Mouse (Mus musculus) MN1 (cell line): ENCODE data around the gene Rps29.

ENCODE experiments used
- DNase-seq: peaks from one replicate; pipeline ENCODE4 v3.0.0-alpha.2; 2016; ENCODE audit warnings: low spot score

Rps29 gene

DNA sequence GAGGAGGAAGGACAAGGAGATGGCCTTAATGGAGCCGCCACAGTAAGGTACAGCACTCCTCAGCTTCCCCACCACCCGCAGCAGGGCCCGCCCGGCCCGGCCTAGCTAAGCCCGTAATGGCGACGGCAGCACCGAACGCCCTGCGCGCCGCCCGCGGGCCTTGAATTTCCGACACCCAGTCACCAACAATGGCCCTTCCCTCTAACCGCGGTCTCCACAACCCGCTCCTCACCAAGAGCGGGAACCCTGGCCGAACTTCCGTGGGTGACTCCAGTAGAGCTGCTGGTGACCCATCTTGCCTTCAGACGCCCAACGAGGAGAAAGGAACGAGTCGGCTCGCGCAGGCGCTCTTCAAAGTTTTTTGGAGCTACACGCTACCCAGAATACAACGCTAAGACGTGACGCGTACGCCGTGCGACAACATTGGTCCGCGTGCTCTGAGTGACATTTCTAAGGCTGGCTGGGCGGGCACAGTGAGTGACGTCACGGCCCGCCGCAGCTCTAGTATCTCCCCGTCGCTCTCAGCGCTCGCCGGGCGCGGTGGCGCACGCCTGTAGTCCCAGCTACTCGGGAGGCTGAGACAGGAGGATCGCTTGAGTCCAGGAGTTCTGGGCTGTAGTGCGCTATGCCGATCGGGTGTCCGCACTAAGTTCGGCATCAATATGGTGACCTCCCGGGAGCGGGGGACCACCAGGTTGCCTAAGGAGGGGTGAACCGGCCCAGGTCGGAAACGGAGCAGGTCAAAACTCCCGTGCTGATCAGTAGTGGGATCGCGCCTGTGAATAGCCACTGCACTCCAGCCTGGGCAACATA, at the start of gene Rps29:
Gene Rps29, minus strand, starts transcription at position 422 of the 813 bp plus-strand sequence.
- DNase-seq = peak; percentile 100

DNA sequence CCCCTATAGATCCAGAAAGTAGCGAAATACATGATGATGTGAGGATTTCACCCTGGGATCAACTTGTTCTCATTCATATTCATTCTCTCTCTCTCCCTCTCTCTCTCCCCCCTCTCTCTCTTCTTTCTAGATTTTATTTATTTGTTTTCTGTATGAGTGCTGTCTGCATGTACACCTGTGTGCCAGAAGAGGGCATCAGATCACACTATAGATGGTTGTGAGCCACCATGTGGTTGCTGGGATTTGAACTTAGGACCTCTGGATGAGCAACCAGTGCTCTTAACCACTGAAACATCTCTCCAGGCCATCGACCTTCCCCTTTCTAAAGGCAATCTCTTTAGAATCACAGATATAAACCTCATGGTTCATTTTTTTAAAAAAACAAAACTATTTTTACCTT, 49.5 kb upstream of the Rps29 start:
- no peak for DNase-seq

DNA sequence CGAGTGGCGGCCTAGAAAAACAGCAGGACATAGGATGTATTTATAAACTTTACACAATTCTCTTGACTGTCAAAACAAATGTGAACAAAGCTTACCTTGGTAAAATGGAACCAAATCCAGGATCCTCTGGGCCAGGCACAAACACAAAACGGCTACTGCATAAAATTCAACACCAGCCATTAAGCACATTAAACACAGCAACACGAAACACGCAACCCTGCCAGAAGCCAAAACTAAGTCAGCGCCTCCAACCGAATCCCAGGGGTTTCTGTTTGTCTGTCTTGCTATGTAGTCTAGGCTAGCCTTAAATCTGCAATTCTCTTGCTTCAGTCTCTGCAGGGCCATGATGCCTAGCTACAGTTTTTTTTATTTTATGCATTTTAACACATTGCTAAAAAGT, 48.9 kb upstream of the Rps29 start:
- DNase-seq = no peak

DNA sequence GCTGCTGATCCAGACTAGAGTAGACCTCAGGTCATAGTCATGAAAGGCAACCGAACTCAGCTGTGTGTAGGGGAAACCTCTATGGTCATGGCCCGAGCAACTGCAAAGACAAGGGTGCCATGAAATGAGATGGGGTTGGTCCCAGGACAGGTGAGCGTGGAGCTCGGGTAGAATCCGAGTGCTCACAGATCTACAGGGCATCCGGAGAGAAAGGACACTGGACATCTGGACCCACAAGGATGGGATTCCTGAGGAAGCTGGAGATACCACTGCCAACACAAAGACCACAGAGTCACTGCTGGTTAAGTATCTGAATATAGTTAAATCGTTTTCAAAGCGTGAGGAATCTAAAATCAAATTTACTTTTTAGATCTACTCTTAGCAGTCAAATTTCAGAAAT, 48.4 kb upstream of the Rps29 start:
- no peak for DNase-seq

DNA sequence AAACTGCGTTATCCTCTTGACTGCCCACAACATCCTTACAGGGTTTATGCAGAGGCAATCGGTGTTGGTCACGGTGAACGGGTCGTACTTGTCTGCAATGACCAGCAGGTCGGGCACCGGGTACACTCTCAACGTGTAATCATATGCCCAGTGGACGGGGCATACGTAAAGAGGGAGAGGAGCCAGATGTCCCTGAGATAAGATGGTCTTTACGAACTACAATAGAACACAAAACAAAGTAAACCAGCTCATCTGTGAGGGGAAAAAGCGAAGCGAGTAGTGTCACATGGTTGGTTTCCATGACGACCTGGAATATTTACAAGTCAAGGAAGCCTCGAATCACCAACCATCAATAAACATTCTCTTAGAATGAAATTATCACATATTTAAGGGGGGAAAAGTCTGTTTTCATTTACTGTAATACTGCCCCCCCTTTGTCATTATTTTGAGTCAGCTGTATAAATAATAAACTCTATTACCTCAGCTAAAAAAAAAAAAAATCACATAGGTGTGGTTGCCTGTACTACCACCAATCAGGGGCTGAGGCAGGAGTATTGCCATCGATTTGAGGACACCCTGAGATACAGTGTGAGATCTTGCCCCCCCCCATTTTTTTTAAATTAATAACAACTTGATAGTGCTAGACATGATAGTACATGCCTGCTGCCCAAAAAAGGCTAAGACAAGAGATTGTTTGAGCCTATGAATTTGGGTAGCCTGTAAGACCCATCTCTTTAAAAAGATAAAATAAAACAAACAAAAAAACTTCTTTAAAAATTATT, 45.3 kb upstream of the Rps29 start, which contains the start of gene Gm49384:
Gene Gm49384, minus strand, starts transcription at position 216 of the 782 bp plus-strand sequence.
- peak; percentile 58 for DNase-seq

DNA sequence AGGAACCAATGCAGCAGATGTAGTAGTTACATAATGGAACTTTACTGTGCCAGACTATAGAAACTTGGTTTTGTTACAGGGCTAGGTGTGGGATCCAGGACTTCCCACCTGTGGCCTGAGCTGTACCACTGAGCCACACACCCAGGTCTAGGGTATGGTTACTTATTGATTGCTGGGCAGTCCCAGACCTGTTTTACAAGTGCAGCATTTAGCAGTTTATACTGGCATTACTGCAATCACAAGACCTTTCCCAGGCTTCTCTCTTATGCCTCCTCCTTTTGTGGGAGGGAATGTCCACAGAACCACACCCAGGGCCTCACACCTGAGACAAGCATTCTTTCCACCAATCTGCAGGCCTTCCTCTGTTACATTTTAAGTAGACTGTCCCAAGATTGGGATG, 40.0 kb upstream of the Rps29 start:
- no peak for DNase-seq

DNA sequence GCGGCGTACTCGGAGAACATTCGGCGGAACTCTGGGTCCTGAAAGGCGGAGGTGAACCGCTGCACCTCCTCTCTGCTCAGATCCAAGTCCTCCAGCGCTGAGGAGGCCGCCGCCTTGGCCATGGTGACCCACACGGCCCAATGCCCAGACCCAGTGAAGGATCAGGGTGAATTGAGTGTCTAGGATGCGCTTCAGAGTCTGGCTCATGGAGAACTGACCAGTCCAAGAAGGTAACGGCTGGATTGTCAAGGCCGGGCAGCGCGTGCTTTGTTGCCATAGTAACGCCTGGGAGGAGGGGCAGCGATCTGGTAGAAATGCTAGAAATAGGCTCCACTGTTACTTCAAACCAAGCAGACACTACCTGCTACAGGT, 39.2 kb upstream of the Rps29 start, which contains the start of gene Dnaaf2:
Gene Dnaaf2, minus strand, starts transcription at position 266 of the 372 bp plus-strand sequence.
- DNase-seq = peak; percentile 96

DNA sequence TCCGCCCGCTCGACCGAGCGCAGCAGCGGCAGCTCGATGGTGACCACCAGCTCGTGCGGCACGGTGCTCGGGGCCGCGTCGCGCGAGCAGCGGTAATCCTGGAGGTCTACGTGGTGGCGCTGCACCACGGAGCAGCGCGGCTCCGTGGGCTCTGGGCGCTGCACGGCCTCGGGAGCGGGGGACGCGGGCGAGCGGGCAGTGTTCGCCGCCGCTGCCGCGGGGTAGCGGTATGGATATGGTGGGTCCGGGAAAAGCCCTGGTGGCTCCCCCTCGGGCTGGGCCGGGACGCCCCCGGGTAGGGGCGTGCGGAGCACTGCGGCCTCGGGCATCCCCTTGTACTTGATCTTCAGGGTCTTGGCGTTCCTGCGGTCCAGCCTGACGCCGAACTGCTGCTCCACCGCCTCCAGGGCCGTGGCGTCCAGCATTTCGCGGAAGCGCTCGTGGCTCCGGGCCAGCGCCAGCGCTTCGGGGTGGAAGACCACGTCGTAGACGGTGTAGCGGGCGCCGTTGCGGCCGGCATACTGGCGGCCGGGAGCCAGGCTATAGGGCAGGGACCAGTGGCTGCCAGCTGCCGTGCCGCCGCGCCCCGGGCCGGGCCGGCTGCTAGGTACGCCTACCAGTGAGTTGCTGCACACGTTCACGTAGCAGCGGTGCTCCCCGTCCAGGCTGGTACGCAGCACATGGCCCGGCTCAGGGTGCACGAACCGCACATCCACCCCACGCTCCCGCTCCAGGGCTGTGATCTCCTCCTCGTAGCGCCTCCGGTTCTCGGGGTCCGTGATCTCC, 38.6 kb upstream of the Rps29 start:
- peak; percentile 83 for DNase-seq

DNA sequence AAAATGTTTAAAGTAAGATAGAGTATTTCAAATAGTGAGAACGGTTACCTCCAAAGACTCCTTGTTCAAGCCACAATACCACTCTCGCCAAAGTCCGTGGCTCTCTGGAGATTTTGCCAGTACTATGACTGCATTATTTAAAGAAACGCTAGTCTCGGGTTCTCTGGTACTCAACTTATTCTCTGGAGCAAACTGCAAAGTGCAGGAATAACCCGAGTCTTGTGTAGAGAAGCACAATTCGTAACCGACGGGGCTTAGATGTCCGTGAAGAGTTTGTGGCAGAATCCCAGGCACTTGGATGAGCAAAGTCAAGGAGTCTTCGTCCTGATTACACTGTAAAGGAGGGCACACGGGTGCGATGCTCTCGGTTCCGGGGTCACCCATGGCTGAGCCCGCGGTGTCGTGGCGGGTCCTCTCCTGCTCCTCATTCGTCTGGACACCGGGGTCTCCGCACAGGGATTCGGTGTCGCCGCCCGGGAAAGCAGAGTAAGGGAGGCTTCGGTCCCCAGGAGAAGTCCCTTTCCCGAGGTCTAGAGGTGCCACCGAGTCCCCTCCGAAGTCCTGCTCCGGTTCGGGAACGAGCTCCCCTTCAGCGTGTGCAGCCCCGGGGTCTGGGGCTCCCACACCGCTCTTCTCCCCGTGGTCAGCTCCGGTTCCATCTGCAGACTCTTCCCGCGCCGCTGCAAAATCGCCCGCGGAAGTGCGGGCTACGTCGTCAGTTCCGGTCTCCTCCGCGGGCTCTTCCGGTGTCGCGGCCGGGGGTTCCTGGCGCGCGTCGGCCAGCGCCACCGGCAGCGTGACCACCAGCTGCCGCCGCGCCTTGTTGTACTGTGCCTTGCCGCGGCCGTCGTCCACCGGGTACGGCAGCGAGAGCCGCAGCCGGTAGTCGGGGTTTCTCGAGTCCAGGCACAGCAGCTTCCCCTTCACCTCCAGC, 37.7 kb upstream of the Rps29 start, which contains the start of gene Gm49383:
Gene Gm49383, minus strand, starts transcription at position 661 of the 934 bp plus-strand sequence.
- DNase-seq = peak; percentile 95

DNA sequence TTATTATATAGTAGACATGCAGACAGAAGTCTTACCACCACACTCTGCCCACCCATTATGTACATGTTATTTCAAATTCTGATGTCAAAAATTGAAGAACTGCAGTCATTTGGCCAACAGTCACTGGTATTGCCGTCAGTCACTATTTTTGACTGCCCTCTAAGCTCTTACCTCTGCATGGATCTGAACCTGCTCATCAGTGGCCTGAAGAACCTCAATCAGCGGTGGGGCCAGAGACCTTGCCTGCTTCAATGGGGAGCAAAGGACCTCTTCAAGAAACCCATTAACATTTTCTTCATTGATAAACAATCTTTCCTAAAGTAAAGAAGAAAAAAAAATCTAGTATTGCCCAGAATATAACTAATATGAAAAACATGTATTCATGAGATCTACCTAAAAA, 33.7 kb upstream of the Rps29 start:
- DNase-seq = no peak

DNA sequence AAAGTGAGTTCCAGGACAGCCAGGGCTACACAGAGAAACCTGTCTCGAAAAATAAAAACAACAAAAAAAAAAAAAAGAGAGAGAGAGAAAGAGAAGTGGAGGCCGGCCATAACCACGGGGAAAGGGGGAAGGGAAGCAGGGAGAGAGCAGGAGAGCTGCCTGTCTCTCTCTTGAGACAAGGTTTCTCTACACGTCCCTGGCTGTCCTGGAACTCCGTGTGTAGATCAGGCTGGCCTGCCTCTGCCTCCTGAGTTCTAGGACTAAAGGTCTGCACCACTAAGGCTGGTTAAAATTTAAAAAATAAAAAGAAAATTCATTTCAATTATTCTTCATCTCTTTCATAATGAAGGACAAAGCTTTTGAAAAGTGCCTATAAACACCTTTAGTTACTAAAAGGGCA, 32.4 kb upstream of the Rps29 start:
- DNase-seq = no peak

DNA sequence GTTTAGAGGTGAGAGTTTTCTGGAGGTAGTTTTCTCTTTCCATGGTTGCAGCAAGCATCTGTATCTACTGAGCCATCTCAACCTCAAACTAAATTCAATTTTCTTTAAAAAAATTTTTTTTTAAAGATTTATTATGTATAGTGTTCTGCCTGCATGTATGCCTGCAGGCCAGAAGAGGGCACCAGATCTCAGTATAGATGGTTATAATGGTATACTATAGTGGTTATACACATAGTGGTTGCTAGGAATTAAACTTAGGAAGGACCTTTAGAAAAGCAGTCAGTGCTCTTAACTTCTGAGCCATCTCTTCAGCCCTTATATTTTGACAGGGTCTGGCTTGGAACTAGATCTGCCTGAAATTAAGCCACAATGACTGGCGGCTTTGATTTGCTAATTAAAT, 31.5 kb upstream of the Rps29 start:
- DNase-seq = no peak

DNA sequence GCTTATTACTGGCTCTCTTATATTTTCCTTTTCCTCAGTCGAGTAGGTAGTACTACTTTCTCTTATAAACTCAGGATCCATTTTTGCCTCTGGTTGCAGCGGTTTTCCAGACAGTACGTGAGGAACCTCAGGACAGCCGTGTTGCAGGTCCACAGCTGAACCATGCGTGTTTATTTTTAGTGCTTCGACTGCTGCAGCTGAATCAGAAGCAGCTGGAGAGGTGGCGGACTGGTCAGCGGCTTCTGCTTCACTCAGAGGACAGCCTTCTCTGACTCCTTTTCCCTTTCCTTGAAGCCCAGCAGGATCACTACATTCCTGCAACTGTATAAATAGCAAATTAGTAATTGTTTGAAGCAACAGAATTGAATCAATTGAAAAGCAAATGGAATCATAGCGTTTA, 31.1 kb upstream of the Rps29 start:
- no peak for DNase-seq

DNA sequence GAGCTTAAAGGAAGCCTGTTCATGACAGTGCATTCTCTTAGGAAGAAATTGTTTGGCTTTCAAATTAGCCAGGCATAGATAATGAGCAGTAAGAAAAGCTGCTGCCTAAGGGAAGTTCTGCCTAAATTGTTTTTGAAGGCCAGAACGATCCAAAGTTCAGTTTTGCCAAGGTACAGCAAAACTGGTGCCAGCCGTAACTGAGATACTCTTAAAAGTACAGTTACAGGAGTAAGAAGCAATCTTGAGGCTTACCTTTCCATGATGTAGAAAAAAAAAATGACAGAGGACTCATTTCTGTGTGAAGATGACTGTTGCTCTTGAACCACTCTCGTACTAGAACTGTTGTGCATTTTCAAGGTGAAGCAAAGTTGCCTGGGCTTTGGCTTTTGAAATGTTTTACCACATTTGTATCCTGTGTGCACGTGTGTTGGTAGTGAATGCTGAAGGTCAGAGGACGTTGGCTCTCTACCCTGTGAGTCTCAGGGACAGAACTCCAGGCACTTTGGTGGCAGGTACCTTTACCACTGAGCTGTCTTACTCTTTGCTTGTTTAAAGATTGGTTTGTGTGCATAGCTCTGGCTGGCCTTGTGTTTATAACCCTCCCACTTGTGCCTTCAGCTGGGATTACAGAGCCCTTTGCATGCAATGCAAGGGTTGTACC, 28.0 kb upstream of the Rps29 start:
- DNase-seq = no peak

DNA sequence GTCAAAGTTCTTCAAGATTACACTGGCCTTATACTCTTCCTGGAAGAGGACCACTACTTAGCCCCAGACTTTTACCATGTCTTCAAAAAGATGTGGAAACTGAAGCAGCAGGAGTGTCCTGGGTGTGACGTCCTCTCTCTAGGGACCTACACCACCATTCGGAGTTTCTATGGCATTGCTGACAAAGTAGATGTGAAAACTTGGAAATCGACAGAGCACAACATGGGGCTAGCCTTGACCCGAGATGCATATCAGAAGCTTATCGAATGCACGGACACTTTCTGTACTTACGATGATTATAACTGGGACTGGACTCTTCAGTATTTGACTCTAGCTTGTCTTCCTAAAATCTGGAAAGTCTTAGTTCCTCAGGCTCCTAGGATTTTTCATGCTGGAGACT, 26.4 kb upstream of the Rps29 start:
- no peak for DNase-seq

DNA sequence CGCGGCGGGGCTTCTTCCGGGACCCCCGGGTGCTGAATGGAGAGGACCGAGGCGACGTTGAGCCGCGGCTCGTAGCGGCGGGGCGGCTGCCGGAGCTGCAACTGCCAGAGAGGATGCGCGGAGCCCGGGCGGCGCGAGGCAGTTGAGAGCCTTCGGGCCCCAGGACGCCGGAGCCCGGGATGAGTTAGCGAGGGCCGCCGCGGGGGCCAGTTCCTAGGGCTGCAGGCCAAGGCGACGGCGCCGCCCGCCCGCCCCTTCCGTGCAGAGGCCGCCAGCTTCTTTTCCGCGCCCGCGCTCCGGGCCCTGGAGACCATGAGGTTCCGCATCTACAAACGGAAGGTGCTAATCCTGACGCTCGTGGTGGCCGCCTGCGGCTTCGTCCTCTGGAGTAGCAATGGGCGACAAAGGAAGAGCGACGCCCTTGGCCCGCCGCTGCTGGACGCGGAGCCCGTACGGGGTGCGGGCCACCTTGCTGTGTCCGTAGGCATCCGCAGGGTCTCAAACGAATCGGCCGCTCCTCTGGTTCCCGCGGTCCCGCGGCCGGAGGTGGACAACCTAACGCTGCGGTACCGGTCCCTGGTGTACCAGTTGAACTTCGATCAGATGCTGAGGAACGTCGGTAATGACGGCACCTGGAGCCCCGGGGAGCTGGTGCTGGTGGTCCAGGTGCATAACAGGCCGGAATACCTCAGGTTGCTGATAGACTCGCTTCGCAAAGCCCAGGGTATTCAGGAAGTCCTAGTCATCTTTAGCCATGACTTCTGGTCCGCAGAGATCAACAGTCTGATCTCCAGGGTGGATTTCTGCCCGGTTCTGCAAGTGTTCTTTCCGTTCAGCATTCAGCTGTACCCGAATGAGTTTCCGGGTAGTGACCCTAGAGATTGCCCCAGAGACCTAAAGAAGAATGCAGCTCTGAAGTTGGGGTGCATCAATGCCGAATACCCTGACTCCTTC, 25.6 kb upstream of the Rps29 start:
- DNase-seq = peak; percentile 64

DNA sequence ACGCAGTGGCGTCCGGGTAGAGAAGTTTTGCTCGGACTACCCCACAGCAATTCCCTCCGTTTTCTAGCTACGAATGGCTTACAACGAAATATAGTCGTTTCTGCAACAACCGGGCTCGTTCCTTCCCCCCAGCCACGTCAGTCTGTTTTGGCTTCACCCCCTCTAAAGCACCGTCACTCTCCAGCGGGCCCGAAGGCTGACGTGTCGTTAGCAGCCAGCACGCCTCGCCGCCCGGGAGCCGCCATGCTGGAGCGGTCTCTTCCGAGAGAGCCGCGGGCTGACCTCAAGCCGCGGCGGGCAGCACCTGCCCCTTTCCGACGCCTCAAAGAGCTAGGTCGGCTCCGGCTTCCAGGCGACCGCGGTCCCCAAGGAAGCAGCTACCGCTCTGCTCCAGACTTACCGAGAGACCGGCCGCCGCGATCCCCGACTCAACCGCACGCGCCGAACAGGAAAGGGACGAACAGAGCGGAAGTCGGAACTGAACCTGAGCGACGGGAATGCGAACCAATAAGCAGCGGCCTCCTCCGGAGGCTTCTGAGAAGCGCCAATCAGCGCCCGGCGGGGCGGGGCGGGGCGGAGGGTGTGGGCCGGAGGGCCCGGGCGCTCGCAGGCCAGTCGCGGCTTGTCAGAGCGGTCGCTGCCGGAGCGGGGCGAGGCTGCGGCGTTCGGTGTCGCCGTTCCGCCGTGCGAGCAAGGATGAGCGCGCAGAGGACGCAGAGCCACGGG, 24.8 kb upstream of the Rps29 start, which contains the start of the genes Rpl36al and Mgat2:
Gene Rpl36al, minus strand, starts transcription at position 501 of the 726 bp plus-strand sequence.
Gene Mgat2, plus strand, starts transcription at position 575 of the 726 bp plus-strand sequence.
- DNase-seq = peak; percentile 100

DNA sequence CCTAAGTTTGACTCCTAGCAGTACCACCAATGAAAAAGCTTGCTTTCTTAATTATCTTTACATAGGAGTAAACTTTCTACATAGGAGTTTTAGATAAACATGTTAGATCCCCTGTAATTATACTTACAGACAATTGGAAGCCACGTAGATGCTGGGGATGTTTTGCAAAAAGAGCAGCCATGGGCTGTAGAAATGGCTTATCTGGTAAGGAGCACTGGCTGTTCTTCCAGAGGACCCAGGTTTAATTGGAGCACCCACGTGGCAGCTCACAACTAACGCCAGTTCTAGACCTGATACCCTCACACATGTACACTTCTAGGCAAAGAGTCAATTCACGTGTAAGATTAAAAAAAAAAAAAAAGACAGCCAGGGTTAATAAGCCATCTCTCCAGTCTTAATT, 22.8 kb upstream of the Rps29 start:
- DNase-seq = no peak

DNA sequence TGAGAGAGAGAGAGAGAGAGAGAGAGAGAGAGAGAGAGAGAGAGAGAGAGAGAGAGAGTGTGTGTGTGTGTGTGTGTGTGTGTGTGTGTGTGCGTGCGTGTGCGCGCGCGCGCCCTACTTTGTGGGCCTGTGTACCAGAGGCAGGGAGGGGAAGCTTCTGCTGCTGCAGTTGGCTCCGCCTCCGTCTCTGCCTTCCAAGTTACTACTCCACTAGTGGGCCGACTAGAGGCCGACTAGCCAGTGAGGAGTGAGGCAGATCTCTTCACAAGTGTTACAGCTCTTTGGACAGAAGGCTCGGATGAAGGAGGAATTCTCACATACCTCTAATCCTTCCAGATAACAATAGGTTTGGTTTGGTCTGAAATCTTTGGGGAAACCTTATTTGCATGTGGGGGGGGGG, 20.4 kb upstream of the Rps29 start:
- DNase-seq = no peak
